Mouse (Mus musculus): ENCODE results near the gene Nudt22. TPM values are rescaled to one million over a fixed set of nuclear protein-coding genes. Genes with fewer than 3 reads are reported as not detected.

The Nudt22 gene
- 32.4 and 34.6 TPM in 2 replicates for polyA plus RNA-seq (2015; fragmentation: Nextera tagmentation; extraction: Ambion mirVana)

DNA sequence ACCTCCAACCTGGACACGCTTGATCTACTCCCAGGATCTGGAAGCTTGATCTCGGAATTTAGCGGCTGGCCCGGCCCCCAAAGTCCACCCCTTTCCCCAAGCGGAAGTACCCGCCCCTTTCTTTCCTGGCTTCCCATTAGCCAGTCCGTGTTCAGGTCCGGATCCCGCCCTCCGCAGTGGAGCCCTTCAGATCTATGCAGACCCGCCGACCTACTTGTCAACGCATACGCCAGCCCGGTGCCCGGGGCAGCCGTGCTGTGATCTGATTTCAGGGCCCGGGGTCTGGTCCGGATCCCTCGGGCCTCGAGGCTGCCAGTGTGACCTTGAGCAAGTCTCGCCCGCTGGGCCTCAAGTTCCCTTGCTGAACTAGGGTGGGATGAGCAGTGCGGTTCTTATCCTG is at the start of gene Nudt22, which contains the start of gene Trpt1:
Gene Nudt22 (minus strand): TSS at position 112 of the 400 bp plus-strand sequence.
Gene Trpt1 (plus strand): TSS at position 126 of the 400 bp plus-strand sequence.
- DNase-seq (ENCODE audit: low spot score): peak; percentile 67

DNA sequence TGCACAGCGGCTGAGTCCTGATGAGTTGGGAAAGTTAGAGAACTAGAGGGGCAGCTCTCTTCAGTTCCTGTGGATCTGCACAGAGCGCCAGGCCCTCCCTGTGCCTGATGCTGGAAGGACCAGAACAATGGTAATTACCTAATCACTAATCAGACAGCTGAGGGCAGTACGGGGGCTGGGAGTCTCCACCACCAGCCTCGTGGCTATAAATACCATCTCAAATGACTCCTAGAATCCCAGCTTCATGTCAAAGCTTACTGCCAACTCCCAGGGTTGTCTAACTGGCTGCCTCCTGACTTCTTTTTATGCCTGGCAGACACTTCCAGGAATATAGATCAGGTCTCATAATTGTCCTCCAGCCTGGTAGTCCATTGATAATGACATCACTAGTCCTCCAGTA is 48.8 kb upstream of the Nudt22 start:
- DNase-seq (ENCODE audit: low spot score): no peak

DNA sequence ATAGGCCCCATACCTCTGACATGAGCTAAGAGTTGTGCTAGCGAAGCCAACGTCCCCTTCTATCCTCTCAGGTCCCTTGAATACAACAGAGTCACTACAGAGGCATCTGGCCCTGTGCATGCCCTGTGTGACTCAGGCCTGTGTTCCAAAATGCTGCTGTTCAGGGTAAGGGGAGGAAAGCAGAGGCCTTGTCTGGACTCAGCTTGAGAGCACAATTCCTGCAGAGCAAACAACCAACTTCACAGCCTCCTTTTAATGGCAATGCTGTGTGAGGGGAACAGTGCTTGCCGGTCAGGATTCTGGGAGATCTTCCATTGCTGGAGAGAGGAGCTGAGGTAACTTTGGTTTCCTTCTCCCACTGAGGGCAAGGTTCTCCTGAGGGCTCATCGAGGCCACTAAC is 48.4 kb upstream of the Nudt22 start:
- DNase-seq (ENCODE audit: low spot score): no peak

DNA sequence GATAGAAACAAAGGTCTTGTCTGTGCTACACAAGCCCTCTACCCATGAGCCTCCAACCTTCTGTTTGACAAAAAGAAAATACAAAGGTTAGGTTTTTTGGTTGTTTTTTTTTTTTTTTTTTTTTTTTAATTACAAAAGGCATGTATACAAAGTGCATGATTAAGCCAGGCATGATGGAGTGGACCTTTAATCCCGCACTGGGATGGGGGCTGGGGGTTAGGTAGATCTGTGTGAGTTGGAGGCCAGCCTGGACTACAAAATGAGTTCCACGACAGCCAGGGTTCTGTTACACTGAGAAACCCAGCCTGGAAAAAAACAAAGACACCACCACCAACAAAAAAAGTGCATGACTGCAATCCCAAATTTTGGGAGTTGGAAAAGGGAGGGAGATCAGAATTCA is 45.3 kb upstream of the Nudt22 start:
- no peak for DNase-seq (ENCODE audit: low spot score)

DNA sequence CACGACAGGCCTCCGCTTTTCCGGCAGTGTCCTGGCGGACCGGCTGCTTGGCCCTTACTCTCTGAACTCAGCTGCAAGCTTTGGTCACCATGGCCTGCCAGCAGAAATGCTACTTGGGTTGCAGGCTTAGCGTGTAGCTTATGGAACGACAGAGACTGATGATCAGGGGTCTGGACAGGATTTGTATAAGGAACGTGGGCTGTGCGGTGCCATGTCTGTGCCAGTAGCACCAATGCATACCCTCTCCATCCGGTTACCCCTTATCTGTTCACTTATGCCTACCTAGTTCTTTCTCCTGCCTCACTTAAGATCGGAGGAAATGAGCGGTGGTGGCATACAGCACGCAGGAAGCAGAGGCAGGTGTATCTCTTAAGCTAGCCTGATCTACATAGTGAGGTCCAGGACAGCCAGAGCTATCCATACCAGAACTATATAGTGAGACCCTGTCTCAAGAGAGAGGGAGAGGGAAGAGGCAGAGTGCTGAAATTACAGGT is 44.8 kb upstream of the Nudt22 start:
- peak; percentile 57 for DNase-seq (ENCODE audit: low spot score)

DNA sequence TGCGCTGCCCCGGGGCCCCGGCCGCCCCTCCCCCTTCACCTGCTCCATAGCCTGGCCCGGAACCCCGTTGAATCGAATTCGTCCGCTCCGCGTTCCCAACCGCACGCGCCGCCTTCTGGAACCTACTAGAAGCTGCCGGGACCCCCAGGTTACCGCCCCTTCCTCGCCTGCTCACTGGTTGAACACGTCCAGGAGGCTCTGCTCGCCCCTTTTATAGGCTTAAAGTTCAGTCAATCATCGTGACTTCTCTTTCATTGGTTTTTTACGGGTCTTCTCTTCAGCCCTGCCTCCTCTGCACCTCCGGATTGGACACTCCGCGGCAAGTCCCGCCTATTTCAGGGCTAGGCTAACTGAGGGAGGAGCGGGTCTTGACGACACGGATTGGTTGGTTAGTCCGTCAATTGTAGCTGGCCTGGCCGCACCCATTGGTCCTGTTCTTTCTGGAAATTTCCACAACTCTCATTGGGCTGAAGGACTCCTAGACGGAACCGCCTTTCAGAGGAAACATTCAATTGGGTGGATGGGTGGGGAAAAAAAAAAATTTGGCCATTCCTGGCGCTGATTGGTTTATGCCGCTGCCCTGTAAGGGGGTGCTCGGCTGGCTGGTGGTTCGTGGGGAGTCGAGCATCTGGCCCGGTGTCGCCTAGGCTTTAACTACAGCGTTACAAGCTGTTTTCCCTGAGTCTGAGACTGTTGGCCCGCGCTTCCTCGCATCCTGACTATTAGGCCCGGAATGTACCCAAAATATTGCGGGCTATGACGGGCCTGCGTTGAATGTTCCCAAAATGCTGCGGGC is 44.1 kb upstream of the Nudt22 start, which contains the start of gene Stip1:
Gene Stip1 (minus strand): TSS at position 127 of the 796 bp plus-strand sequence.
- DNase-seq (ENCODE audit: low spot score): peak; percentile 100

DNA sequence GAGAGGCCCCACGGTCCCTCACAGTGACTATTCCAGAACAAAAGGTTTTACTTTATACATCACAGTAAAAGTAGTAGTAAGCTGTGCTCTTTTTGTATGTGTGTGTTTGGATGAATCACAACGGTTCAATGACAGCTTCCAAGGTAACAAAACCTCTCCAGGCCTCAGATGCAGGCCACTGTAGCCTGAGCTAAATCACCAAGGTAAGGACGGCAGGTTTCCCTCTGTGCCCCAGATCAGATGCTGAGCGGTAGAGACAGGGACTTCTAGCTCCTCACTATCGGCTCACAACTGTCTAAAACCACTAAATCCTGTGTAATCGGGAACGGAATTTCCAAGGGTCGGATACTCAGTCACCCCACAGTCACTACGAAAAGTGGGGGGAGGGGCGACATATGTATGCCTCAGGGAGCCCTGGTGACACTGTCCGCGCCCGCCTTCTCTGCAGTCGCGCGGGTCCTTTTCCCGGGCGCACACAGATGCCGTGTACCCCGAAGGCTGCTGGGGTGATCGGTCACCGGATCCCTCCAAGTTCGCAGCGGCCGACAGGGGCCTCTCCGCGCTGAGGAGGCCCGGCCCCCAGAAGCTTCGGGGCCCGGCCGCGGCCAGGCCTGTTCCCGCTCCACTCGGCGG is 43.3 kb upstream of the Nudt22 start:
- DNase-seq (ENCODE audit: low spot score): peak; percentile 67

DNA sequence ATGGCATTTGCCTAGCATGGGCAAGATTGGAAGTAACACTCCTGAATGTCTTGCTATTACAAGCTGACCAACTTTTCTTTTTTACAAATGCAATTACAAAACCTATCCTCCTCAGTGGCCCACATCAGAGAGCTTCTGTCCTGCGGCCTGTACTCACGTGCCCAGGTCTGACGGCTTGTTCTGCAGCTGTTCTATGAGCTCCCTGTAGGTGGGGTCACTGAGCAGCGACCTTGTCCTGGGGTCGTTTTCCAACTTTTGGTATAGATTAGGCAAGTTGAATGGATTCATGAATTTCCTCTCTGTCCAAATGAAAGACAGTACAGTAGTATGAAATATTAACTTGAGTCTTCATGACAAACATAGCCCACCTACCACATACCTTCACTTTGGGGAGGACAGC is 38.1 kb upstream of the Nudt22 start:
- no peak for DNase-seq (ENCODE audit: low spot score)

DNA sequence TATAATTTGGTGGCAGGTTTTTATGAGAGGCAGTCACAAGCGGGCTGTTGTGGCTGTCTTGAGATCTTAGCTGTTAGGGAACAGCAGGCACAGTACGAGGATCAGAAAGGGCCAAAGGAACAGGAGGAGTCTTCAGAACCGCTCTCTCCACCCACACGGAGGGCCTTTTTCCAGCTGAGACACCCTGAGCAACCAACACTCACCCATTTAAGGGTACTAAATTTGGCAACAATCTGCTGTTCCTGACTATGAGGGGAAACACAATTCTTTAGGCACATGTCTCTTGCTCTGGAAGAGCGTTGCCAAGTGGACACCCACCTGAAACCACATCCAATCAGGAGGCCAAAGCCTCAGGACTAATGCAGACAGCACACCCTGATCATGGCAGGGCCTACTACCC is 33.6 kb upstream of the Nudt22 start:
- no peak for DNase-seq (ENCODE audit: low spot score)

DNA sequence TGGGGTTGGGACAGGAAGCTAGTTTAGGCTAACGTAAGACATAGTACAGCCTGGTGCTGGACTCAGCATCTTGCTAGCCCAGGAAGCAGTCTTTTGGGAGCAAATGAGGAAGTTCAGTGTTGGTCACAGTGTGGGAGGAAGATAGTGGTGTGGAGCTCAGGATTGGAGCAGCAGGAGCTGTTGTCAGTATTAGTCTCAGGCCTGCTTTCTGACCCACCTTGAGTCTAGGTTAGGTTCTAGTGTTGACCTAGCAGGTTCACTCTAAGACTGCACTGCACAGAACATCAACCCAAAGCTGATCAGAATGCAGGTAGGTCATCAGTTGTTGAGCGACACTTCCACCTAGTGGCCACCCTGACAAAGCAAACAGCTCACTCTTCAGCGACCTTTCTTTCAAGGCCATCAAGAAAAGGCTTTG is 24.3 kb upstream of the Nudt22 start:
- DNase-seq (ENCODE audit: low spot score): peak; percentile 84

DNA sequence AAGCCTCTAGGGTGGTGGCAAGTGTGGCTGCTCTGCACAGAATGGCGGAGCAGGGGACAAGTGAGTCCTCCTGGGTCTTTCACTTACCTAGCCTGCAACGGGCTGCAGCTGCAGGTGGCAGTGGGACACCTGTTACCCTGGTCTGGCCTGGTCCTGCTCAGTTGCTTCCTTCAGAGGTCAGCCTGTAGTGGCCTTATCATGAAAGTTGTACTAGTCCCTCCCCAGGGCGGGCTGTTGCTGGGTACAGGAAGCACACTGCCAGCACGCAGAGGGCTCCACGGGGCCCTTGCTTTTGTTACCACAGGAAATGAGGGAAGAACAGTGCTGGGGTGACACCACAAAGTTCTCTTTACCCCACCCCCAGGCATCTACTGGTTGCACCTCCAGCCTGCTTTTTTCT is 23.3 kb upstream of the Nudt22 start, which contains the start of gene Fermt3:
Gene Fermt3 (minus strand): TSS at position 279 of the 400 bp plus-strand sequence.
- DNase-seq (ENCODE audit: low spot score): peak; percentile 91

DNA sequence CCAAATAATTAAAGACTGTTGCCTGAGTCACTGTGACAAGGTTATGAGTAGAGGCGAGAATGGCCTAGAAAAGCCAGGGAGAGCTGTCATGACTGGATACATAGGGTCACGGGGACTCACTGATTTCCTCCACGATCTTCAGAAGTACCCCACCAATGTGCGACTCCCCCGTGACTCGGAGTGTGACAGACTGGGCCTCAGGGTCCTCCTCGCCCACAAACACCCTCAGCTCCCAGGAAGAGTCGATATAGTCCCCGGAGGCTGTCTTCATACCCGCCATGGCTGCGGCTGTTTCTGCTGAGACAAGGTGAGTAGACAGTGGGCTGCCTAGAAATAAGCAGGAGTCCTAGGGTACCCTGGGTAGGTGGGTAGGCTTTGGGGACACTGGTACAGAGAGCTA is 22.6 kb upstream of the Nudt22 start:
- no peak for DNase-seq (ENCODE audit: low spot score)

DNA sequence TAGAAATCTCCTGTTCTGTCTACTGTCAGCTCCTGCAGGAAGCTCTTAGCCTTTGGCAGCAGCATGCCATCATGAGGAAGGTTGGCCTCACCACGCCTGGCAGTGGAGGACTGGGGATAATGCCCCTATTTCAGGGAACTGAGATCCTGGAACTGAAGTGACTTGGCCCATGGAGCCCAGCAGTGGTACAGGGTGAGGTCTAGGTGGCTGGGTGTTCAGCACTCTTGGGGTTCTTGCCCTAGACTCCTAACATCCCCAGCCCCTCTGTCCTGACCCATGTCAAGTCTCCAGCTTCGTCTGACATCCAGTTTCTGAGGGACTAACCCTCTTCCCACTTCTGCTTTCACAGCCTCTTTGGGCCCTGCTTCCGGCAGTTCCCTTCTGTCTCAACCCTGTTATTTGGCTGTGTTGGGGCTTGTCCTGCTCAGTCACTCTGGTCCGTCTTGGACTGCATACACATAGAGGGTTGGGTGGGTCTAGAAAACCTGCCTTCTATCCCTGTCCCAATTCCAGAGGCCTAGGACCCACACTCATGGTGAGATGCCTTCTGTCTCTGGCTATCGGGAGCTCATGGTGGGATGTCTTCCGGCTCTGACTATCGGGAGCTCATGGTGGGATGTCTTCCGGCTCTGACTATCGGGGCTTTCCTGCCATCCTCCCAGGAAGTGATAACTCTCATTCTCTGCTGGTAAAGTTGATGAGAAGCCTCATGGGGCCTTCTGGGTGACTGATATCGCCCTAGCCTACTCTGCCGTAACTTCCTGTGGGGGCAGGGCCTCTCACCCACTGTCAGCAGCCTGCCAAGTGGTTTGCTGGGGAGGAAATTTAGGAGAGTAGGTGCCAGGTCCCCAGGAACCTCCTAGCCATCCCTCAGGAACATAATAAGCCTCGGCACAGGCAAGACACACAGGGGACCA is 21.9 kb upstream of the Nudt22 start:
- peak; percentile 83 for DNase-seq (ENCODE audit: low spot score)

DNA sequence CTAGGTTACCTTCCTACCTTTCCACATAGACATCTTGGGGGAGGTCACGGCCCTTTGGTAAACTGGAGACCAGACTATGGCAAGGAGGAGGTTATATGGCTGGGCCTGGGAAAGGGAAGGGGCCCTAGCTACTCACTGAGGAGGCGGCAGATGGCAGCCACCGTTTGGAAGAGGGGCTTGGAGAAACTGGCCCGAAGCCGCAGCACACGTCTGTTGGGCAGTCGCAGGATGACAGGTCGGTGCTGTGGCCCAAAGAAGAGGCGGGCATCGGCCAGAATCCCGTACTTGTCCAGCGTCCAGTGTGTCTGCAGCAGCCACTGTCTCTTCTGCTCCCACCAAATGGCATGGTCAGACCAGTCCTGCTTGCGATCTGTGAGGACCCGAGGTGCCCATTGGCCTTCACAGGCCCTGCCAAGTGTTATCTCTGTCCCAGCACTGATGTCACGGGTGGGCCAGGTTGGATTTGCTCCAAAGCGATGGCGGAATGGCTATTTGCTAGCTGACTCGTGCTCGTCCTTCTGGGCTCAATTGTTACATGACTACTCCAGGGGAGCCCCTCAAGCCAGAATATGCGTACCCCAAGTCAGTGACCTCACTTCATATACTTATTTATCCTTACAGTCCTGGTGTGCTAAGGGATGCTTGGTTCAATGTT is 18.7 kb upstream of the Nudt22 start:
- DNase-seq (ENCODE audit: low spot score): no peak

DNA sequence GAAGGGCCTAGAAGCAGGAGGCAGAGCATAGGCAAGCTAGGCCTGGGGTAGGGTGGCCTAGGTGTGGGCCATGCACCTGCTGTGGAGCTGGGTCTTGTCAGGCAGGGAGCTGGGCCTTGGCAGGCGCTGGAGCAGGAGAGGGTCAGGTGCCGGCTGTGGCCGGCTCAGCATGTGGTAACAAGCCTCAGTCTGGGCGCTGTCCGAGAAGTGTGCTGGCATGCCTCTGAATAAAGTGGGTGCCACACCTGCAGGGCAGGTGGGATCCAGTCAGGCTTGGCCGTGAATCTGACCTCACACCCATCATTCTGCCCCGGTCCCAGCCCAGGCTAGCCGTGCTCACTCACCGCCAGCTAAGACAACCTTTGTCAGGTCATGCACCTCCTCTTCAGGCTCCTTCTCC is 18.1 kb upstream of the Nudt22 start:
- DNase-seq (ENCODE audit: low spot score): no peak

DNA sequence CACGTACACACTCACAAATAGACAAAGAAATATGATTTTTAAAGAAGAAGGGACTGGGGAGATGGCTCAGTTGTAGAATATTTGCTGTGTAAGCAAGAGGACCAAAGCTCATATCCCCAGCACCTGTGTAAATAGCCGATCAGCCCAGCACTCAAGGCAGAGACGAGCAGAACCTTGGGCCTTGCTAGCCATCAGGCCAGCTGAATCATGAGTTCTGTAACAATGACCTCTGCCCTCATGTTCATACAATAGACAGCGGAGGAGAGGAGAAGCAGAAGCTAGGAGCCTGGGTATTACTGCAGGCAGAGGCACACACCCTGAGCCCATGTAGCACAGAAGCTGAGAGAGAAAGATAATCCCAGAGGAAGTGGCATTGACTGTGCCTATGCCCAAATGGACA is 16.5 kb upstream of the Nudt22 start:
- DNase-seq (ENCODE audit: low spot score): no peak

DNA sequence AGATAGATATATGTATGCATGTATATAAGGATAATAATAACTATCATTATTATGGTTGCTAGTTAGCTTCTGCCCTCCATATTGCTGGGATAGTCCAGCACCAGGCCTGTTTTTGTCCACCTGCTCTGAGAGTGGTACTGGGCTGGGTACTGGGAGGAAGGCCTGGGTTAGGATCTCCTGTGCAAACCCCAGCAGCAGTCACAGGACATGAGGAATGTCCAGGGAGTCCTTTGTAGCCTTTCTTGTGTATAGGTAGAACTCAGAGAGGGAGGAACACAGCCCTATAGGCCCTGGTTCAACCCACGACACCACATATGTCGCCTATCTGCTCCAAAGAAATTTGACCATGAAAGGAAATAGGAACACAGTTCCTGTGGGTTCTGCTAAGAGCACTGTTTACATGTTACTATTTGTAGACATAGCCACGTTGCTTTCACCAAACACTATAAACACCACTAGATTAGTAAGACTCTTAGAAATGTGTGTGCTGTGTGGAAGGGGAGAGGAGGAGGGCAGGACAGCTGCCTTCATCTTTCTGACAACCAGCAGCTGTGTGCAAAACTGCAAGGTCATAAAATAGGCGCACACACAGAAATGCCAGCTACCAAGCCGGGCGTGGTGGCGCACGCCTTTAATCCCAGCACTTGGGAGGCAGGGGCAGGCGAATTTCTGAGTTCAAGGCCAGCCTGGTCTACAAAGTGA is 11.1 kb upstream of the Nudt22 start:
- DNase-seq (ENCODE audit: low spot score): no peak

DNA sequence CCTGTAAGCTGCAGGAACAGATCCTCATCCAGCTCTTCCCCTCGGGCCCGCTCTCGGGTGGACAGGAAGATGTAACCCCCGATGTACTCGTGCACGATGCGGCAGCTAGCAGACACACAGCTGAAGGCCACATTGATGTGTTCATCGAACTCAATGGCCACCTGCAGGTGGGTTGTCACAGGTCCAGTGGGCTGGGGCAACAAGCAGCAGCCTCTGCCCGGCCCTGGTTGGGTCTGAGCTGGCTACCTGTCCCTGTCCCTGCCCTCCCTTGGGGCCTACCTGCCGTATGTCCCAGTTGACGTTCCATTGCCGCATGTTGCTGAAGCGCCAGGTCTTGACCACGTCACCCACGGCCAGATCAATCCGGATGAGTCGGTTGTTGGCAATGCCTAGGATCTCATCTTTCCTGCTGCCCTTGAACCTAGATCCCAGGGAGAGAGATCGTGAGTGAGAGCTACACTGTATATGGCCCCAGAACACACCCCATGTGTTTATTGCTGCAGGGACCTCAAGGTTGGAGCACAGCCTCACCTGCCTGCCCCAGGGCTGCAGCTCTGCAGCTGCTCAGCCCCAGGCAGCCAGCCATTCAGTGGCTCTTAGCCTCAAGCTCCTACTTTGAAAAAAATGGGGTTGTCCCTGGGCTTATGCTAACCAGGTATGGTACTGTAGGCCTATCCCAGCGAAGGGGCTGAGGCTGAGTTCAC is 3.6 kb upstream of the Nudt22 start:
- DNase-seq (ENCODE audit: low spot score): no peak

DNA sequence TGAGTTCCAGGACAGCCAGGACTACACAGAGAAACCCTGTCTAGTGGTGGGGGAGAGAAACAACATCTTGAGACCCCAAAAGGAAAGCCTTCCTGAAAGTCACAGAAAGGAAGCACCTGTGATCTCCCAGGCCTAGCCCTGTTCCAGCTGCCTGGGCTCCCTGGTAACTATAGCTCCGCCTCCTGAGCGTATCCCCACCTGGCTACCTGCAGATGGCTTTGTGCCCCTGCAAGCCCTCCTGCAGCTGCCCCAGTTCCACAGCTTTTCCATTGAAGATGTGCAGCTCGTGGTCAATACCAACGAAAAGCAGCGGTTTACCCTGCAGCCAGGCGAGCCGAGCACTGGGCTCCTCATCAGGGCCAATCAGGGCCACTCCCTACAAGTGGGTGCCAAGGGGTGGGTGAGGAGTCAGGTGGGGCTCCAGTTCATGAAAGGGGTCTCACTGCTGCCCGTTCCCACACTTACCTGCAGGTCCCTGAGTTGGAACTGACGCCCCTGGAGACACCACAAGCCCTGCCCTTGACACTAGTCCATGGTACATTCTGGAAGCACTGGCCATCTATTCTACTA is 1.9 kb upstream of the Nudt22 start:
- DNase-seq (ENCODE audit: low spot score): peak; percentile 56
